Mouse (Mus musculus): ENCODE data around the gene Ufsp1. TPM values are rescaled to one million over a fixed set of nuclear protein-coding genes. Genes with fewer than 3 reads are reported as not detected.

Gene Ufsp1
- total RNA-seq, 4 experiments from 2014 or later = 7.7 to 10.4 (median 9.7) TPM

- DNase-seq (ENCODE audit: low spot score) = peak; percentile 91
Measured at GRCm38 (mm10) chr5:137333512-137334174, 39.2 kb downstream of the Ufsp1 start, which contains the start of gene Slc12a9. Gene Slc12a9, minus strand, starts transcription at chr5:137333597.

GRCm38 (mm10) chr5:137334317-137334716 lies 39.9 kb downstream of the Ufsp1 start:
- DNase-seq (ENCODE audit: low spot score) = no peak

- DNase-seq (ENCODE audit: low spot score) = no peak
Measured at GRCm38 (mm10) chr5:137335066-137335465, 40.6 kb downstream of the Ufsp1 start.

DNA sequence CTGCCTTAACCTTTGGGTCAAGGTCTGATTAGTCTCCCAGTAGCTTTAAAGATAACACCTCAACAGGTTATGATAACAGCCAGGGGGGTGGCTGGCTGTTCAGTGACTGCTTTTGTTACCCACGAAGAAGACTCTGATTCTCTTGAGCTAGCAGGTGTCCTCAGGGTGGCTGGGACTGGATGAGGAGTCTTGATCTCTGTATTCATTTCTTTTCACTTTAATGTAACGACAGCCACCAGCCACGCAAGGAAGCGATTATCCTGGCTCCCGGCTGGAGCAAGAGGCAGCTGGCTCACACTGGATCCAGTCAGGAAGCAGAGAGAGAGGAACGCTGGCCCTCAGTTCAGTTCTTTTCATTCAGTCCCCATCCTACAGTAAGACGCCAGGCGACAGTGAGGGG lies 42.8 kb downstream of the Ufsp1 start:
- DNase-seq (ENCODE audit: low spot score) = no peak

GRCm38 (mm10) chr5:137338256-137338655 lies 43.8 kb downstream of the Ufsp1 start:
- DNase-seq (ENCODE audit: low spot score) = peak; percentile 90

- peak; percentile 83 for DNase-seq (ENCODE audit: low spot score)
Measured at GRCm38 (mm10) chr5:137338663-137339289, 44.3 kb downstream of the Ufsp1 start.

GRCm38 (mm10) chr5:137339290-137339979 lies 45.0 kb downstream of the Ufsp1 start:
- peak; percentile 78 for DNase-seq (ENCODE audit: low spot score)

- DNase-seq (ENCODE audit: low spot score) = no peak
Measured at GRCm38 (mm10) chr5:137340222-137340621, 45.8 kb downstream of the Ufsp1 start.

- no peak for DNase-seq (ENCODE audit: low spot score)
Measured at GRCm38 (mm10) chr5:137342407-137343012, 48.1 kb downstream of the Ufsp1 start.

- DNase-seq (ENCODE audit: low spot score) = no peak
Measured at GRCm38 (mm10) chr5:137343412-137343811, 49.0 kb downstream of the Ufsp1 start.

- DNase-seq (ENCODE audit: low spot score) = no peak
Measured at GRCm38 (mm10) chr5:137343869-137344268, 49.4 kb downstream of the Ufsp1 start.

Small RNAs within 50 kb of the gene (microRNA-seq; reads per million reads assigned to microRNA genes)
- gene Mir7036 (1.4 reads per million), gene Mir8116 (not detected)

Other genes starting within 250 kb of the Ufsp1 start
- gene Ap1s1, start 248.5 kb upstream of the Ufsp1 start, total RNA-seq (2022) = 10 to 100 TPM; 30.2 to 40.5 (median 38.2) TPM
- 10 to 100 TPM; 33.2 to 59.2 (median 47.4) TPM for gene Serpine1, start 222.4 kb upstream of the Ufsp1 start, total RNA-seq (2022)
- gene Trim56, start 178.4 kb upstream of the Ufsp1 start, total RNA-seq (2022) = 10 to 100 TPM; 20.2 to 22.1 (median 21.5) TPM
- gene Muc3, start 145.3 kb upstream of the Ufsp1 start, total RNA-seq (2022) = not detected
- gene Muc3a, start 82.2 kb upstream of the Ufsp1 start, total RNA-seq (2022) = under 1 TPM in 3 of 4 experiments, not detected in 1; 0.23 to 0.60 (median 0.28) TPM
- 1 to 10 TPM; 1.5 to 3.3 (median 1.9) TPM for gene Ache, start 7.1 kb upstream of the Ufsp1 start, total RNA-seq (2022)
- gene Srrt, start 13.0 kb downstream of the Ufsp1 start, total RNA-seq (2022) = 10 to 100 TPM; 54.4 to 62.6 (median 60.3) TPM
- gene Trip6, start 19.8 kb downstream of the Ufsp1 start, total RNA-seq (2022) = 10 to 100 TPM; 11.5 to 13.2 (median 12.4) TPM
- 1 to 10 TPM; 1.3 to 2.1 (median 2.0) TPM for gene Slc12a9, start 39.0 kb downstream of the Ufsp1 start, total RNA-seq (2022)
- gene Ephb4, start 55.5 kb downstream of the Ufsp1 start, total RNA-seq (2022) = 10 to 100 TPM; 43.7 to 47.3 (median 46.3) TPM
- gene Zan, start 182.4 kb downstream of the Ufsp1 start, total RNA-seq (2022) = not detected
- gene Pop7, start 207.9 kb downstream of the Ufsp1 start, total RNA-seq (2022) = 10 to 100 TPM; 15.0 to 18.3 (median 16.2) TPM
- gene Gigyf1, start 223.9 kb downstream of the Ufsp1 start, total RNA-seq (2022) = 10 to 100 TPM; 25.5 to 37.3 (median 27.2) TPM
- gene Epo, start 238.6 kb downstream of the Ufsp1 start, total RNA-seq (2022) = not detected
- gene Gnb2, start 238.9 kb downstream of the Ufsp1 start, total RNA-seq (2022) = 100 to 1,000 TPM; 243 to 256 (median 246) TPM